Mouse (Mus musculus): ENCODE results near the gene Slc6a11. TPM values are rescaled to one million over a fixed set of nuclear protein-coding genes. Genes with fewer than 3 reads are reported as not detected.

The Slc6a11 gene
- polyA plus RNA-seq, 1 experiment = 1.6 TPM

GRCm38 (mm10) chr6:114208296-114208695, 77.3 kb downstream of the Slc6a11 start:
- H3K4me1 ChIP-seq (ENCODE audit: control insufficient read depth, insufficient read depth, low read length) = no peaks in the 10 kb centered on the region
- H3K36me3 ChIP-seq (ENCODE audit: control insufficient read depth, insufficient read depth, low read length) = no peaks in the 10 kb centered on the region
- TF ChIP-seq CTCF (IDR thresholded peaks at IDR 0.05; ENCODE audit: control insufficient read depth, insufficient read depth, insufficient replicate concordance, low read depth, low read length) = no peak
- H3K27me3 ChIP-seq (ENCODE audit: control insufficient read depth, insufficient read depth, low read length) = no peaks in the 10 kb centered on the region
- no peak overlapping the region for H3K27ac ChIP-seq (ENCODE audit: control insufficient read depth, insufficient read depth, low read depth, low read length)
- no peak overlapping the region for H3K4me3 ChIP-seq (ENCODE audit: control insufficient read depth, low read depth, low read length)

DNA sequence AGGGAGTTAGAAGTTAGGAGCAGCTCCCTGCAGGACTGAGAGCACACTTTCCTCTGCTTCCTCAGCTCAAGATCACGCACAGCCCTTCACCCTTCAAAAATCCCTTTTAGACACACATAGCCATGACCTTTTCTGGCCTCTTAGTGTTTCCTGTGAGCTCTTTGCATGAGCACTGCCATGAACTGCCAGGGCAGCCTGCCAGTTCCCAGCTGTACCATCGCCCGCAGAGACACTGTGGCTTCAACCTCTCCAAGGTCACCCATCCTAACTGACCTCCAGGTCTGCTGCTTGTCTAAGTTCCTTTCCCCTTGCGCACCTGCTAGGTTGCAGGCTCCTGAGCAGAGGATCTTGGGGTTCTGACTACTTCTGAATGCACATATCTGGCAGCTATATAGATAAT, 83.4 kb downstream of the Slc6a11 start:
- Histone ChIP-seq H3K27me3 (ENCODE audit: control insufficient read depth, insufficient read depth, low read length) (no peaks in the 10 kb centered on the region), H3K4me3 (ENCODE audit: control insufficient read depth, low read depth, low read length) (no peak overlapping the region)
- TF ChIP-seq CTCF (IDR thresholded peaks at IDR 0.05; ENCODE audit: control insufficient read depth, insufficient read depth, insufficient replicate concordance, low read depth, low read length) = no peak
- TF ChIP-seq POLR2A (IDR thresholded peaks at IDR 0.05; ENCODE audit: control insufficient read depth, low read depth, low read length) = no peak

DNA sequence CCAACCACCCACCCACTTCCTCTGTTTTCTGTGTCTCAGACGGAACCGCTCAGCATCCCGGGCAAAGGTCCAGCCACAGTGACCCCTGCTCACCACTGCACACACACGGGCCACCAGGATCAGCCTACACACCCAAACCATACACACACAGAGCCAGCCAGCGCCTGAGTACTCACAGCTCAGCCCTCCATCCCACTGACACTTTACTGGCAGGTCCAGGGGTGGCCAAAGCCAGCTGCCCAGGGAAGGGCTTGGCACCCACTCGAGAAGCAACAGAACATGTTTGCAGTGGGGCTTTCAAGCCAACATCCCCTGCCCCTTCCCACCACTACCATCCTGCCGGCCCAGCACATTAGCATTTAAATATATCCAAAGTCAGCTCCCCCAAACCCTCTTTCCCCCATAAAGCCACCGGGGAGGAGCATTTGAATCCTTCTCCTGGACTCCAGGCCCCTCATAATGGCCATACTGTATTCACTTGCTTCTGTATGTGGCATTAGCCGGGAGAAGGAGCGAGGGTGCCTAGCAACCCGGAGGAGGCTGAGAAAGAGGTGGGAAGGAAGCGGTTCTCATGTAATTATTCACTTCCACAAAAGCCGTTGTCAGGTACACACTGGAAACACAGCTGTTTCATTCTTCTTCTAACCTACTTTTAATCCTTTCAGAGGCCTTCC, 85.8 kb downstream of the Slc6a11 start:
- Histone ChIP-seq H3K4me3 (ENCODE audit: control insufficient read depth, low read depth, low read length) (no peak overlapping the region), H3K27ac (ENCODE audit: control insufficient read depth, insufficient read depth, low read depth, low read length) (no peak overlapping the region), H3K4me1 (ENCODE audit: control insufficient read depth, insufficient read depth, low read length) (no peaks in the 10 kb centered on the region), H3K27me3 (ENCODE audit: control insufficient read depth, insufficient read depth, low read length) (no peaks in the 10 kb centered on the region), H3K36me3 (ENCODE audit: control insufficient read depth, insufficient read depth, low read length) (no peaks in the 10 kb centered on the region)
- TF ChIP-seq CTCF (IDR thresholded peaks at IDR 0.05; ENCODE audit: control insufficient read depth, insufficient read depth, insufficient replicate concordance, low read depth, low read length) (no peak), POLR2A (IDR thresholded peaks at IDR 0.05; ENCODE audit: control insufficient read depth, low read depth, low read length) (no peak)

More for the DNA sequence above, 83.4 kb downstream of the Slc6a11 start:
- Histone ChIP-seq H3K27ac (ENCODE audit: control insufficient read depth, insufficient read depth, low read depth, low read length) (no peak overlapping the region), H3K36me3 (ENCODE audit: control insufficient read depth, insufficient read depth, low read length) (no peaks in the 10 kb centered on the region), H3K4me1 (ENCODE audit: control insufficient read depth, insufficient read depth, low read length) (no peaks in the 10 kb centered on the region)

DNA sequence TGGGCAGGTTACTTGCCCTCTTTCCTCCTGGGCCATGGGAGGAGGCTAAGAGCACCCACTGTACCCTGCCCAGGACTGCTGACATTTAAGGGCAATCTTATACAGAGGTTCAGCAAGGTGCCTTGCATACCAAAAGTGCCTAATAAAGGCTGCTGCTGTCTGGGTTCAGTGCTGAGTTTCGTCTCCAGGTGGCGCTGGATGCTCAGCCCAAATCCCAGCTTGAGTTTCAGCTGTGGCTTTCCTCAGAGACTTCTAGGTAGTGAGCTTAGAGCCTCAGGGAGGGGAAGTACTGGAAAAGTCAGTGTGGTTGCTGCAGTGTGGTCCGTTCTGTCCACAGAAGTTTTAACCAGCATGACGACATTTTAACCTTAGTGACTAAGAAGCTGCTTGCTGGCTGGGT, 93.4 kb downstream of the Slc6a11 start:
- no peak overlapping the region for H3K4me3 ChIP-seq (ENCODE audit: control insufficient read depth, low read depth, low read length)
- H3K36me3 ChIP-seq (ENCODE audit: control insufficient read depth, insufficient read depth, low read length) = no peaks in the 10 kb centered on the region
- peaks cover 3% of the 10 kb centered on the region for H3K4me1 ChIP-seq (ENCODE audit: control insufficient read depth, insufficient read depth, low read length)
- TF ChIP-seq POLR2A (IDR thresholded peaks at IDR 0.05; ENCODE audit: control insufficient read depth, low read depth, low read length) (no peak), CTCF (IDR thresholded peaks at IDR 0.05; ENCODE audit: control insufficient read depth, insufficient read depth, insufficient replicate concordance, low read depth, low read length) (peak; percentile 31; the same call in 1 of the 2 replicates)
- H3K27ac ChIP-seq (ENCODE audit: control insufficient read depth, insufficient read depth, low read depth, low read length) = no peak overlapping the region
- H3K27me3 ChIP-seq (ENCODE audit: control insufficient read depth, insufficient read depth, low read length) = no peaks in the 10 kb centered on the region

- no peaks in the 10 kb centered on the region for H3K27me3 ChIP-seq (ENCODE audit: control insufficient read depth, insufficient read depth, low read length)
- H3K36me3 ChIP-seq (ENCODE audit: control insufficient read depth, insufficient read depth, low read length) = no peaks in the 10 kb centered on the region
- H3K4me1 ChIP-seq (ENCODE audit: control insufficient read depth, insufficient read depth, low read length) = peaks cover 3% of the 10 kb centered on the region
- no peak overlapping the region for H3K4me3 ChIP-seq (ENCODE audit: control insufficient read depth, low read depth, low read length)
- no peak overlapping the region for H3K27ac ChIP-seq (ENCODE audit: control insufficient read depth, insufficient read depth, low read depth, low read length)
- TF ChIP-seq CTCF (IDR thresholded peaks at IDR 0.05; ENCODE audit: control insufficient read depth, insufficient read depth, insufficient replicate concordance, low read depth, low read length) = no peak
- TF ChIP-seq POLR2A (IDR thresholded peaks at IDR 0.05; ENCODE audit: control insufficient read depth, low read depth, low read length) = no peak
Measured at GRCm38 (mm10) chr6:114227378-114227777, 96.3 kb downstream of the Slc6a11 start.

DNA sequence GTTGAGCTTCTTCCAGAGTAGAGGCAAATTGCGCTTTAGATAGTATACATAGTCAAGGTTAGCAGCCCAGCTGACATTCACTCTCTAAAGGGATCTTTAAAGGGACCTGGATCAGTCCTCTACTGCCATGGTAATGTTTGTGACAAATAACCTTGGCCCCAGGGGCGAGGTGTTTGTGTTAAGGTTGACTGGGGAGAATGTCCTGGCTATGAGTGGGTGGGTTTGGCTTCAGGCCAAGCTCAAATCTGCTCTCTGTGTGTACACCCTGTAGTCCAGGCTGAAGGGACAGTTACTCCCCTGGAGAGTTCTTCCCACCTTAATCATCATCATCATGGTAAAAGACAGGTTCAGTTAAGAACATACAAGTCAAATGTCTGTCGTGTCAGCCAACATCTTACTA, 97.2 kb downstream of the Slc6a11 start:
- Histone ChIP-seq H3K27ac (ENCODE audit: control insufficient read depth, insufficient read depth, low read depth, low read length) (no peak overlapping the region), H3K27me3 (ENCODE audit: control insufficient read depth, insufficient read depth, low read length) (no peaks in the 10 kb centered on the region), H3K4me3 (ENCODE audit: control insufficient read depth, low read depth, low read length) (no peak overlapping the region), H3K36me3 (ENCODE audit: control insufficient read depth, insufficient read depth, low read length) (no peaks in the 10 kb centered on the region), H3K4me1 (ENCODE audit: control insufficient read depth, insufficient read depth, low read length) (peaks cover 3% of the 10 kb centered on the region)
- TF ChIP-seq POLR2A (IDR thresholded peaks at IDR 0.05; ENCODE audit: control insufficient read depth, low read depth, low read length) (no peak), CTCF (IDR thresholded peaks at IDR 0.05; ENCODE audit: control insufficient read depth, insufficient read depth, insufficient replicate concordance, low read depth, low read length) (no peak)

DNA sequence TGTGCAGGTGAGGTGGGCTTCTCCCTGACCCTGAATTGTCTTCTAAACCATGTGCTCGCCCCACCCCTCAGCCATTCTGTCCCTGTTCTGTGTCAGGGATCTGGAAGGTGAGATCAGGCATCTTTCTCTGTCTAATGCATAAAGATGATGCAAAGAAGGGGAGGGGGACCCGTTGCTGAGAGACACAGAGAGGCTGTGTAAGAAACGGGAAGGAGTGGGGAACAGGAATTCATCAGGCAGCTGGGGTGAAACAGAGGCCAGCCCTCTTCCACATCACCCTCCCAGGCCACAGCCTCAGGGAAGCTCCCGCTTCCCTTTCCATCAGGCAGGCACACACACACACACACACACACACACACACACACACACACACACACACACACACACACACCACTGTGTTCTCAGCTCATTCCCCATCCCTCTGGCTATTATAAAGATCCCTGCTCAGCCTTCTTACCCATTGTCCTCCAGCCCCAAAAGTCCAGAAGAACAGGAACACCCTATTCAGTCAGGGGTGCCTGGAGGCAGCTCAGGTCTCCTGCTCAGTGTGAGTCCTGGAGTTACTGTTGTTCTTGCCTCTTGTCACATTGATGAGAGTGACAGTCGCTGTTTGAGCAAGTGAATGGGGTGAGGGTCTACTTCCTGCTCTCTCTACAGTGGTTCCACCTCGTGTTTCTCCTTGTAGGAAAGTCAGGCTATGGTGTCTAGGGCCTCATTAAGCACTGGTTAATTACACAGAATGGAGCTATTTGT, 108.0 kb downstream of the Slc6a11 start:
- no peaks in the 10 kb centered on the region for H3K36me3 ChIP-seq (ENCODE audit: control insufficient read depth, insufficient read depth, low read length)
- TF ChIP-seq POLR2A (IDR thresholded peaks at IDR 0.05; ENCODE audit: control insufficient read depth, low read depth, low read length) = no peak
- no peak for TF ChIP-seq CTCF (IDR thresholded peaks at IDR 0.05; ENCODE audit: control insufficient read depth, insufficient read depth, insufficient replicate concordance, low read depth, low read length)
- no peak overlapping the region for H3K27ac ChIP-seq (ENCODE audit: control insufficient read depth, insufficient read depth, low read depth, low read length)
- no peaks in the 10 kb centered on the region for H3K4me1 ChIP-seq (ENCODE audit: control insufficient read depth, insufficient read depth, low read length)
- no peak overlapping the region for H3K4me3 ChIP-seq (ENCODE audit: control insufficient read depth, low read depth, low read length)
- H3K27me3 ChIP-seq (ENCODE audit: control insufficient read depth, insufficient read depth, low read length) = no peaks in the 10 kb centered on the region
